Mouse (Mus musculus) spleen, adult 2 months (tissue): ENCODE measurements around the gene Slc7a6os. TPM values are rescaled to one million over a fixed set of nuclear protein-coding genes. Genes with fewer than 3 reads are reported as not detected.

ENCODE experiments used
- DNase-seq, 2 experiments: peaks; one replicate each; pipeline versions ENCODE4 v3.0.0 to v3.0.0-alpha.2; 2012 to 2021; ENCODE audit warnings: low spot score in 2 of 2, low read depth in 1 of 2
- H3K27ac ChIP-seq: fragments of 200-500 bp; 2 replicates; pipeline ENCODE4 v1.5.1; 2012; ENCODE audit warnings: low read length, inconsistent platforms; ENCODE audit not compliant: insufficient read depth
- H3K27me3 ChIP-seq: fragments of 200-500 bp; 2 replicates; pipeline ENCODE4 v1.6.1; 2012; ENCODE audit warnings: mild to moderate bottlenecking, moderate library complexity, low read length, inconsistent platforms; ENCODE audit not compliant: control insufficient read depth, insufficient read depth
- H3K36me3 ChIP-seq: fragments of 200-500 bp; 2 replicates; pipeline ENCODE4 v1.6.1; 2012; ENCODE audit warnings: mild to moderate bottlenecking, low read length, inconsistent platforms; ENCODE audit not compliant: control insufficient read depth, insufficient read depth
- H3K4me1 ChIP-seq: fragments of 200-500 bp; 2 replicates; pipeline ENCODE4 v1.6.1; 2011; ENCODE audit warnings: inconsistent platforms; ENCODE audit not compliant: control insufficient read depth, insufficient read depth, insufficient read length
- H3K4me3 ChIP-seq: fragments of 200-500 bp; 2 replicates; pipeline ENCODE4 v1.5.1; 2011; ENCODE audit warnings: mild to moderate bottlenecking, inconsistent platforms; ENCODE audit not compliant: insufficient read depth, insufficient read length; ENCODE audit errors: extremely low read depth
- CTCF ChIP-seq: fragments of 200-500 bp; IDR thresholded peaks from 2 replicates; pipeline ENCODE4 v1.5.1; 2011; ENCODE audit warnings: mild to moderate bottlenecking, inconsistent platforms; ENCODE audit not compliant: insufficient read depth, insufficient read length, insufficient replicate concordance; ENCODE audit errors: extremely low read depth
- POLR2A ChIP-seq: fragments of 200-500 bp; IDR thresholded peaks from 2 replicates; pipeline ENCODE4 v1.6.1; 2011; ENCODE audit warnings: low read depth, low read length, inconsistent platforms
- WGBS: fragments of 180-500 bp; shearing (Covaris S2); methylation state at CpG from one replicate; pipeline ENCODE4 v1.1.7; 2018; 5-methylcytosine and 5-hydroxymethylcytosine counted together
- polyA plus RNA-seq: library from polyadenylated mRNA; depleted of rRNA; stranded (reverse); fragments of >200 nt; gene quantifications from 2 replicates; pipeline ENCODE4 v1.2.3, GENCODE M21; 2012

The Slc7a6os gene
- polyA plus RNA-seq, 1 experiment: 18.8 TPM

DNA sequence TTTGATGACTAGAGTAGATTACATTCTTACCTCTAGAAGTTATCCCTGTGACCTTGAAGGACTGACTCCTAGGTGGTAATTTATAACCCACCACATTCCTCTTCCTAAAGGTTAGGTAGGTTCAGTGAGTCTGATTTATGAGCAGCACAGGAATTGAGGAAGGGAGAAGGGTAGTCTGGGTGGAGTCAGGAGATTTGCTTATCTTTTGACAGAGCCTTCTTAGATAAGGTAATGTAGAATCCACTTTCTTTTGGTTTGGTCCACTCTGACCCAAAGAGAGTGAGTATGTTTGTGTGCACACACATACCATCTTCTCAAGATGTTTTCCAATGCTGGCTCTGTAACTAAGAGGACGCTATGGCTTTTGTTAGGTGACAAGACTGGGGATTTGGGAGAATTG lies 33.1 kb downstream of the Slc7a6os start:
- 89% methylated on average over 1 of the region's 1 CpGs for WGBS
- Histone ChIP-seq H3K27me3 (no peaks in the 10 kb centered on the region), H3K4me1 (no peaks in the 10 kb centered on the region), H3K4me3 (no peak overlapping the region), H3K36me3 (peaks cover 4% of the 10 kb centered on the region), H3K27ac (no peak overlapping the region)
- DNase-seq: no peak
- TF ChIP-seq CTCF: no peak
- TF ChIP-seq POLR2A: no peak

DNA sequence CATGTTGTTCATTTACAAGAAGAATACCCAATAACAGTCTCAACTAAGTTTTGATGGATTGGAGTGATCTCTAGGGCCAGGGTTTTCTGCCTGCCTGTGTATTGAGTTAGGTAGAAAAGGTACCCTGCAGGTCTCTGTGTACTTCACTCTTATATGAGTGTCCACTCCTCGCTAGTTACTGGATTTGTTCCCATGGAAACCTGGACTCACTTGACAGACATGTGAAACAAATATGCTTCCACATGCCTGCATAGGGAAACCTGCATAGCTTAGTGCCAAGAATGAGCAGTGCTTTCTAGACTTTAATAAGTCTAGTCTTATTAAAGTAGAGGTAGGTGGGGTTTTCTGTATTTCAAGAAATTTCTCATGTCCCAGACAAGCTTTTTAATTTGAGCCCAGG lies 33.8 kb downstream of the Slc7a6os start:
- Histone ChIP-seq H3K36me3 (peaks cover 3% of the 10 kb centered on the region), H3K27me3 (no peaks in the 10 kb centered on the region), H3K4me1 (no peaks in the 10 kb centered on the region), H3K27ac (no peak overlapping the region), H3K4me3 (no peak overlapping the region)
- DNase-seq: no peak
- TF ChIP-seq POLR2A: no peak
- no peak for TF ChIP-seq CTCF
- 72% methylated on average over 1 of the region's 1 CpGs for WGBS

DNA sequence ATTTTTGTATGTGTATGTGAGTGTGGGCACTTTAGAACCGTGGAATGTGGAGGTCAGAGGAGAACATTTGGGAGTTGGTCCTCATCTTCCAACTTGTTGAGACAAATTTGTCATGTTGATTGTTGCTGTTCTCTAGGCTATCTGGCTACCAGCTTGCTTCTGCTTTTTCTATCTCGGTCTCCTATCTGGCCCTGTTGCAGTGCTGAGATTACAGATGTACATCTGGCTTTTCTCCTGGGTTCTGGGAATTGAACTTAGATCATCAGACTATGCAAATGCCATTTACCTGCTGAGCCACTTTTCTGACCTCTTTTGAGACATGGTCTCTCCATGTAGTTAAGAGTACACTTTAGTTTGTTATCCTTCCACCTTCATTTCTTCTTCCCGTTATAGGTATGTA lies 37.2 kb downstream of the Slc7a6os start:
- WGBS: 78% methylated on average over 3 of the region's 3 CpGs
- H3K27me3 ChIP-seq: no peaks in the 10 kb centered on the region
- no peaks in the 10 kb centered on the region for H3K36me3 ChIP-seq
- no peak overlapping the region for H3K27ac ChIP-seq
- TF ChIP-seq POLR2A: no peak
- H3K4me1 ChIP-seq: no peaks in the 10 kb centered on the region
- DNase-seq: no peak
- H3K4me3 ChIP-seq: no peak overlapping the region

DNA sequence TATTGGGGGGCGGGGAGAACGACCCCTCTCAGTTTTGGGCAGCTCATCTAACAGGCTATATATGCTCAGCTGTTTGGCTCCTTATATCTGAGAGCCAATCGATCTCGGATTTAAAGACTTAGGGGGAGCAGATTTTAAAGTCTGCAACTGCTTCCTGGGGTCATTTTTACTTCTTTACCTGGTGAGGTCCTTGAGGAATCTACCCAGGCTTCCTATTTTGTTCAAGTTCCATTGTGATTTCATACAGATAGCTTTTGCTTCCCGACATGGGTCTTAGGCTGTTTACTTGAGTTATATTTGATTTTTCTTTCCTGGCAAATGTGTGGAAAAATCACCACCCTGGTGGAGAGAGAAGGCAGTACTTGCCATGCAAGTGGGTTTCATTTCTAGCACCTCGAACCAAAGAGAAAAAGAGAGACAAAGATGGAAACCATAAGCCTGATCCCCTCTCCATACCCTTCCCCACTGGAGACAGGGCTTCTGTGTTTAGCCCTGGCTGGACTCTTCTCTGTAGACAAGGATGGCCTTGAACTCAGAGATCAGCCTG lies 40.7 kb downstream of the Slc7a6os start:
- Histone ChIP-seq H3K4me1 (no peaks in the 10 kb centered on the region), H3K36me3 (no peaks in the 10 kb centered on the region), H3K27ac (no peak overlapping the region), H3K4me3 (0 out of 2 replicates have a peak overlapping the region, but pooled peaks have one; percentile 16), H3K27me3 (no peaks in the 10 kb centered on the region)
- no peak for DNase-seq
- 26% methylated on average over 6 of the region's 6 CpGs for WGBS
- TF ChIP-seq POLR2A (no peak), CTCF (no peak)

DNA sequence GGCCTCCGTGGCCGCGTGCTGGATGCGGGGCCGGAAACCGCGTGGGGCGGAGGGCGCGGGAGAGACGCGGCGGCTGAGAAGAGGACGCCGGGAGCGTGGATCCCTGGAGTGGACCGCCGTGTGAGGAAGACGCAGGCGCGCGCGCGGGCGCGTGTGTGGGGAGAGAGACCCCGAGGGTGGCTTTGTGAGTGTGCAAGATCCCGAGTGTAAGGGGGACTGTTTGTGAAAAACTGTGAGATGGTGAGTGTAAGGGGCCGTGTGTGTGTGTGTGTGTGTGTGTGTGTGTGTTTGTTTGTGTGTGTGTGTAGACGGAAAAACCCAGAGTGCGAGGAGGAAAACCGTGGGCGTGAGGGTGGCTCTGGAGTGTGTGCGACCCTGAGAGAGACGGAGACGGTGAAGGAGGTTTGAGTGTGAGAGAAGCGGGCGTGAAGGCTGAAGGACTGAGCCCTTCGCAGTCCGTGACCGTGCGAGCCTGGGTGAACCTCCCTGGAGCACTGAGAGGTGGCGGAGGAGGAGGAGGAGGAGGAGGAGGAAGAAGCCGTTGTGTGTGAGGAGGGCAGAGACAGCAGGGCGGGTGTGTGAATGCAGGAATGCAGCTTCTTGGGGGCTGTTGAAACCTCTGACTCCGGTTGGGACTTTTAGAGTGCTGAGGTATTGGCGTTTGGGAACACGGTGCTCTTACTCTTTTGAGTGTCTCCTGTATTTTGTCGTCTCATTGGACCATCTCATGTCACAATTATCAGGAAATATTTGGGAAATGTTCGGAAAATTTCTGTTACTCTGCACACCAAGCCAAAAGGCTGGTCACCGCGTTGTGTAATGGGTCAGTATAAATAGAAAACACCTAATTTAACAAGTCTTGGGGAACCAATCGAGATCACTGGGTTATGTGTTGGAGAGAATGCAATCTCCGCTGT lies 41.5 kb downstream of the Slc7a6os start:
- Histone ChIP-seq H3K36me3 (no peaks in the 10 kb centered on the region), H3K27me3 (no peaks in the 10 kb centered on the region), H3K27ac (peak overlapping the region; percentile 58), H3K4me3 (peak overlapping the region; percentile 98), H3K4me1 (no peaks in the 10 kb centered on the region)
- TF ChIP-seq CTCF (no peak), POLR2A (no peak)
- peak; percentile 12 to 18 for DNase-seq
- 1% methylated on average over 53 of the region's 54 CpGs for WGBS

DNA sequence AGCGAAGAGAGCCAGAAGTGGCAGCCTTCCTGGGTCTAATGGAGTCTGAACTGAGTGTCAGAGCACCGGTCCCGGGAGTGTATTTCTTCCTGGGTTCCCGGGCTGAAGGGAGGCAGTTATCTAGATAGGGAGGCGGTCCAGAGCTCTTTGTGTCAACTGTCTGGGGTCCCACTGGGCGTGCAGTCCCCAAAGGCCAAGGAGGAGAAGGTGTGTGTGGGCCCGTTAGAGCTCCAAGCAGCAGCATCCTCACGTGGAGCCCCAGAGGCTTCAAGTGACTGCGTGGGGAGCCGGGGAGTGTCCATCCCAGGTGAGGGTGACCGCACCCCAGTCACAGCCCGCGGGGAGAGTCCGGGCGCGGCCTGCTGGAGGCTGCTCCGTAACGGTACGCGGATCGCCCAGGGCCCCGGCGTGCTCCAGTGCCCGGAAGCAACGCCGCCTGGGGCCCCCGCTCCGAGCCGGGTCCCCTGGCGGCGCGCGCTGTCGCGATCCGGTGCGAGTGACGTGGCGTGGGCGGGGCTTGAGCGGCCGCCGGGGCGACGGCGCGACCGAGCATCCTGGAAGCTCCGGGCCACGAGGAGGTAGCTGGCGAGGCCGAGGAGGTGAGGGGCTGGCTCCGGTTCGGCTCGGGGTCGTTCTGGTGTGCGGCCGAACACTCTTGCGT lies 42.2 kb downstream of the Slc7a6os start, which contains the start of gene Slc7a6:
Slc7a6 (plus strand) TSS at position 502 of the 661 bp plus-strand sequence.
- 1% methylated on average over 55 of the region's 59 CpGs for WGBS
- peaks cover 4% of the 10 kb centered on the region for H3K36me3 ChIP-seq

More for the DNA sequence above, 42.2 kb downstream of the Slc7a6os start, which contains the start of gene Slc7a6:
- Histone ChIP-seq H3K4me1 (no peaks in the 10 kb centered on the region), H3K27me3 (no peaks in the 10 kb centered on the region), H3K4me3 (peak within 1 kb of the TSS; percentile 98), H3K27ac (peak within 1 kb of the TSS; percentile 82)
- TF ChIP-seq POLR2A (peak; percentile 46), CTCF (no peak)
- peak; percentile 70 to 90 for DNase-seq
